Mouse (Mus musculus) bone marrow, adult 2 months (tissue): ENCODE measurements at regions not wholly inside any gene's neighbourhood (a gene's known extent, or its start where the extent isn't known, plus 50 kb on each side); places are given as distances from the start of the nearest gene placed in this dataset.

Source experiments
- CTCF ChIP-seq: fragments of 200-500 bp; IDR thresholded peaks from 2 replicates; pipeline ENCODE4 v1.5.1; 2011; ENCODE audit warnings: low read length, control low read depth; ENCODE audit not compliant: control insufficient read depth, insufficient read depth
- POLR2A ChIP-seq: fragments of 200-500 bp; IDR thresholded peaks from 2 replicates; pipeline ENCODE4 v1.6.1; 2011; ENCODE audit warnings: low read depth, mild to moderate bottlenecking, control low read depth, low read length, borderline replicate concordance; ENCODE audit not compliant: control insufficient read depth

DNA sequence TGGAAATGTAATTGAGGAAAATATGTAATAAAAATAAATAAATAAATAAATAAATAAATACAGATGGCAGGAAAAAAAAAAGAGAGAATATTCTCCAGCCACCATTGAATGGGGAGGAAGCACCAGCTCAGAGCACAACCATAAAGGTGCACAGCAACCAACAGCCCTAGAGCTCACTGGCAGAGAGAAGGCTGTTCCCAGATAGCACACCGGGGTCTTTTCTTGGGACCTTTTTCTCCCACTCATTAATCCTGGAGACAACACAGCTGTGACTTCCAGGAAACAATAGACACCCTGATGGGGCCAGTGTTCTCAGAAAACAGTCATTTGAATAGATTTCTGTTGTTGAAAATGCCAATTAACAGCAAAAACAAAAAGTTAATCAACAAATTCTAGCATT, 263.1 kb downstream of the Actr3 start:
- TF ChIP-seq POLR2A (no peak), CTCF (no peak)
